Mouse (Mus musculus) liver, embryonic 15.5 days (tissue): ENCODE measurements around the gene Smim8. TPM values are rescaled to one million over a fixed set of nuclear protein-coding genes. Genes with fewer than 3 reads are reported as not detected.

Experiments used
- ATAC-seq: fragments of 200-750 bp; cut with Nextera tagmentation; 2 replicates; pipeline ENCODE4 v1.8.0; 2017; ENCODE audit warnings: moderate number of reproducible peaks, mild to moderate bottlenecking, moderate library complexity; ENCODE audit not compliant: insufficient read depth
- H3K27ac ChIP-seq: fragments of 300-500 bp; sonication (generic); replicated peaks from 2 replicates; pipeline ENCODE4 v1.5.1; 2015; ENCODE audit warnings: mild to moderate bottlenecking, inconsistent platforms
- H3K27me3 ChIP-seq: fragments of 300-500 bp; sonication (generic); 2 replicates; pipeline ENCODE4 v1.6.1; 2015; ENCODE audit warnings: mild to moderate bottlenecking, inconsistent platforms
- H3K36me3 ChIP-seq: fragments of 300-500 bp; sonication (generic); replicated peaks from 2 replicates; pipeline ENCODE4 v1.6.1; 2015; ENCODE audit warnings: moderate library complexity, mild to moderate bottlenecking, inconsistent platforms
- H3K4me1 ChIP-seq: fragments of 300-500 bp; sonication (generic); replicated peaks from 2 replicates; pipeline ENCODE4 v1.6.1; 2015; ENCODE audit warnings: inconsistent platforms
- H3K4me2 ChIP-seq: fragments of 300-500 bp; sonication (generic); 2 replicates; pipeline ENCODE4 v1.6.1; 2015; ENCODE audit warnings: moderate library complexity, mild to moderate bottlenecking, inconsistent platforms
- H3K4me3 ChIP-seq: fragments of 300-500 bp; sonication (generic); replicated peaks from 2 replicates; pipeline ENCODE4 v1.5.1; 2015; ENCODE audit warnings: mild to moderate bottlenecking, inconsistent platforms
- H3K9ac ChIP-seq: fragments of 300-500 bp; sonication (generic); 2 replicates; pipeline ENCODE4 v1.6.1; 2015; ENCODE audit warnings: moderate library complexity, mild to moderate bottlenecking, inconsistent platforms
- H3K9me3 ChIP-seq: fragments of 300-500 bp; sonication (generic); replicated peaks from 2 replicates; pipeline ENCODE4 v1.6.1; 2016; ENCODE audit warnings: inconsistent platforms
- WGBS: fragments of 180-500 bp; shearing (Covaris S2); methylation state at CpG from one replicate; pipeline ENCODE4 v1.1.7; 2015; ENCODE audit warnings: mixed read lengths; ENCODE audit not compliant: insufficient replicate concordance; 5-methylcytosine and 5-hydroxymethylcytosine counted together
- polyA plus RNA-seq: library from polyadenylated mRNA; unstranded; fragments of >200 nt; fragmentation: Nextera tagmentation; extraction: Ambion mirVana; gene quantifications from 2 replicates; pipeline ENCODE4 v1.2.1, GENCODE M21; 2015

Smim8 gene
- polyA plus RNA-seq = 18.4 and 24.2 TPM in 2 replicates

GRCm38 (mm10) chr4:34777677-34778527 is at the start of gene Smim8:
TSS of gene Smim8 (minus strand) at chr4:34778423.
- no peaks in the 10 kb centered on the region for H3K27me3 ChIP-seq
- H3K36me3 ChIP-seq = no peaks in the 10 kb centered on the region
- peak within 1 kb of the TSS; percentile 77 for H3K4me2 ChIP-seq
- 4% methylated on average over 40 of the region's 40 CpGs for WGBS
- H3K9me3 ChIP-seq = no peaks in the 10 kb centered on the region
- peak within 1 kb of the TSS; percentile 79 for H3K4me3 ChIP-seq
- peak within 1 kb of the TSS; percentile 73 for H3K9ac ChIP-seq
- peak; percentile 93 for ATAC-seq
- H3K4me1 ChIP-seq = peaks cover 18% of the 10 kb centered on the region
- H3K27ac ChIP-seq = peak within 1 kb of the TSS; percentile 82

- Histone ChIP-seq H3K4me3 (no peak overlapping the region), H3K27ac (no peak overlapping the region), H3K4me1 (no peaks in the 10 kb centered on the region), H3K27me3 (no peaks in the 10 kb centered on the region), H3K4me2 (no peak overlapping the region), H3K36me3 (peaks cover 7% of the 10 kb centered on the region), H3K9ac (no peak overlapping the region), H3K9me3 (no peaks in the 10 kb centered on the region)
- ATAC-seq = no peak
- 70% methylated on average over 1 of the region's 1 CpGs for WGBS
Observed at GRCm38 (mm10) chr4:34823901-34824300, 45.7 kb upstream of the Smim8 start.

DNA sequence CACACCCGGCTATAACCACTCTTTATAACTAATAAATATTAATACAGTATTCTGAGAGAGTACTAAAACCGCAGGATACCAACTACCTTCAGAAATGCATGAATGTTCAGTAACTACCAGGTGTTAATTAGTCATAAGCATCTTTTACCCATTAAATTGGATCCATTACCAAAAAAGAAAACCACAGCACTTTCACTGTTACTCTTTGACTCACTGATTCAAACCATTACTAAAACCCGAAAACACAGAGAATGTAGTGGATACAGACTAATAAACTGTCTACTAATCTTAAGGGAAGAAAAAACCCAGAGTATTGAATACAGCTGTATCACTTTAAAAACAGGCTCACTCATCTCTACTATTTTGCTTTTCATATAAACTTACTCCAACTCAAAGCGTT is 41.7 kb upstream of the Smim8 start:
- no peaks in the 10 kb centered on the region for H3K9me3 ChIP-seq
- no peak overlapping the region for H3K9ac ChIP-seq
- no peak overlapping the region for H3K27ac ChIP-seq
- WGBS = 83% methylated on average over 4 of the region's 4 CpGs
- no peaks in the 10 kb centered on the region for H3K4me1 ChIP-seq
- H3K4me3 ChIP-seq = no peak overlapping the region
- no peak overlapping the region for H3K4me2 ChIP-seq
- no peaks in the 10 kb centered on the region for H3K27me3 ChIP-seq
- H3K36me3 ChIP-seq = peaks cover 20% of the 10 kb centered on the region
- no peak for ATAC-seq

DNA sequence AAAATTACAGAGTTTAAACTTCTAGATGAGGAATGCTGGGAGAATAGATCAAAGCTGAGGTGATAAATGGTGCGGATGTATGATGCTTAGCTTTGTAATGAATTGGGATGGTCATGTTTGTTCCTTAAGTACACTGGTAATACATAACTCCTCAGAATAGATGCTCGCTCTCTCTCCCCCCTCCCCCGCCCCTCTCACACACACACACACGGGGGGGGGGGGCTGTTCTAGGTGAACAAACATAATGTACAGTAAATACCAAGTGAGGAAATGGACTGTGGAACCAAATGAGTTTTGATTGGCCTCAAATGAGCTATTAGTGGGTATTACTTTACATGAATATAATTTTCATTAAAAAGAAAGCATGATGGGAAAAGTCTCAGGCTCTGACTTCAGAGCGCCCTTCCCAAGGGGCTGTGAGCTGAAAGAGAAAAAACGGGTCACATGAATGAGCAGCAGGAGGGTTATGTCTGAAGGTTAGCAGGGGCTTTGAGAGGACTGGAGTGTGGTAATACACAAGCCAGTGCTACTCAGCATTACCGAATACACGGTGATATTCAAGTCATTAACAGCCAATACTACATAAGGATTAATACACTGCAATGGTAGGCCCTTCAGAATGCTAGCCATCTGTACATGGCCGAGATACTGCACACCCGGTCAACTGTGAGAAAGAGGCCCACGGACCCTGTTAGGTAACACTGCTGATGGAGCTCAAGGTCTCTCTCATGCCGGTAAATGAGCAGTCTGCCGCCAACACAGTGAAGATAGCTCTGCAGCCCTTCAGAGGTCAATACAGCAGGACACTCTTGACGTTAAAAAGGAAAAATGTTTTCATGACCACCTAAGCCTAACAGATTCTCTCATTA is 23.2 kb upstream of the Smim8 start:
- H3K27ac ChIP-seq = no peak overlapping the region
- H3K9ac ChIP-seq = no peak overlapping the region
- H3K4me1 ChIP-seq = no peaks in the 10 kb centered on the region
- no peaks in the 10 kb centered on the region for H3K9me3 ChIP-seq
- H3K36me3 ChIP-seq = peaks cover 11% of the 10 kb centered on the region
- no peak for ATAC-seq
- 74% methylated on average over 14 of the region's 14 CpGs for WGBS
- H3K4me3 ChIP-seq = no peak overlapping the region
- H3K27me3 ChIP-seq = no peaks in the 10 kb centered on the region
- H3K4me2 ChIP-seq = no peak overlapping the region

- H3K4me3 ChIP-seq = no peak overlapping the region
- no peaks in the 10 kb centered on the region for H3K9me3 ChIP-seq
- H3K9ac ChIP-seq = no peak overlapping the region
- H3K27ac ChIP-seq = no peak overlapping the region
- ATAC-seq = no peak
- no peaks in the 10 kb centered on the region for H3K36me3 ChIP-seq
- WGBS = 71% methylated on average over 2 of the region's 2 CpGs
- H3K27me3 ChIP-seq = no peaks in the 10 kb centered on the region
- no peaks in the 10 kb centered on the region; the same call in 1 of the 2 replicates for H3K4me1 ChIP-seq
- no peak overlapping the region for H3K4me2 ChIP-seq
Observed at GRCm38 (mm10) chr4:34798005-34798404, 19.8 kb upstream of the Smim8 start.

DNA sequence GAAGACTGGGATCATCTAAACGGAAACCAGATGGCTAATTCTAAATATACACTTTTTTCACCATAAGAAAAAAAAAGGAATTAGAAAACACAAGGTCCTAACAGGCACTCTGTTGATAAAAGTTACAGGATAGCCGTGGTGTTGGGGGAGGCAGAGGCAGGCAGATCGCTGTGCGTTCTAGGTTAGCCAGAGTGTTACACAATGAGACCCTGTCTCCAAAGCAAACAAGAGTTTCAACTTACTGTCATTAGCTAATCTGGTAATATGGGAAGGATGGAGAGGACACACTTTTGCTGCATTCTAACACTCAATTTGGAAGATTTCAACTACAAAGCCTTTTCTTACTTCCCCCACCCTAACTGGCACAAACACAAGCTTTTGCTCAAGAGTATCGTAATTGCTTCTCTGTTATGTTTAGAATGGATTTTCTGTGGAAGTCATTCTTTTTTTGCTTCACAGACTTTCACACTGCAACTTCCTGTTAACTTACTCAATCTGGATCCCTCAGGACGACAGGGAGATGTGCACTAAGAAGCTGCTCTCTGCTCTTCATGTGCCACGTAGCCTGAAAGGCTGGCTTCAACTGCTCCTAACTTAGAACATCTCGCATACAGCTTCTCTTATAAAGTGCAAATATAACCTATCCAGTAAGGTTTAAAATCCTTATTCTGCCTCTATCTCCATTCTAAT is 19.2 kb upstream of the Smim8 start:
- no peaks in the 10 kb centered on the region; the same call in 1 of the 2 replicates for H3K4me1 ChIP-seq
- no peak overlapping the region for H3K4me2 ChIP-seq
- ATAC-seq = no peak
- no peak overlapping the region for H3K4me3 ChIP-seq
- H3K9ac ChIP-seq = no peak overlapping the region
- H3K9me3 ChIP-seq = no peaks in the 10 kb centered on the region
- H3K27ac ChIP-seq = no peak overlapping the region
- no peaks in the 10 kb centered on the region for H3K36me3 ChIP-seq
- WGBS = 62% methylated on average over 8 of the region's 8 CpGs
- no peaks in the 10 kb centered on the region for H3K27me3 ChIP-seq

DNA sequence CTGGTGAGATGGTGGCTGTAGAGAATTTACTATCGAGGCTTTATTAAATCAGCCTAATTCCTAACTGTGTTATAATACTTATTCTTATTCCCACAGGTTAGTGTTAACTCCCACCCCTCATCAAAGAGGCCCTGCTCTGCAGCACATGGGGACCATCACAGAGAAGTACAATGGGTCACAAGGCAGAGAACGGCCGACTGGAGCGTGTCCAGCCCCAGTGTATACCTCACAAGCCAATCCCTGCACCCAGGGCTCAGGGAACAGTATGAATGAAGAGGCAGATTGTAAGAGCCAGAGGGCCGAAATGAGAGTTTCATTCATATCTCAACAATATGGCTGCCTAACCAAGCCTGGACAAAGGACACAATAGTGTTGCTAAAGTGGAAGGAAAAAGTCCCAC is 18.1 kb upstream of the Smim8 start:
- Histone ChIP-seq H3K27ac (no peak overlapping the region), H3K27me3 (no peaks in the 10 kb centered on the region), H3K36me3 (no peaks in the 10 kb centered on the region), H3K4me3 (no peak overlapping the region), H3K4me1 (no peaks in the 10 kb centered on the region; the same call in 1 of the 2 replicates), H3K9me3 (no peaks in the 10 kb centered on the region), H3K4me2 (no peak overlapping the region), H3K9ac (no peak overlapping the region)
- 78% methylated on average over 5 of the region's 5 CpGs for WGBS
- ATAC-seq = no peak

DNA sequence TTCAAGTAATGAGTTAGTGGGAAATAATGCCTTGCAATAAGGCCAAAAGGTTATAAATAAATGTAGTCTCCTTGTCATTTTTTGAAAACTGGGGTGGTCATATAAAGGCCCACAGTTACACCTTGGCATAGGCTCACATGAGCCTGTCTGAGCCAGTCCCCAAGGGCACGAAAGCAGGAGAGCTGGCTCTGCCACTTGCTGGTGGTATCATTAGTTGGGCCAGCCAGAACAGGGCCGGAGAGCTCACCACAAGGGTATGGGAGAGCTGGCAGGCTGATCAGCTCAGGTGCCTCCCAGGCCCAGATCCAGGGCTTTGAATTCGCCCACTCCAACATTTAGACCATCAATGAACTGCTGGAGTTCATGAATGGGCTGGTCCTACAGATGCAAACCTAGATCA is 8.3 kb upstream of the Smim8 start:
- H3K4me2 ChIP-seq = no peak overlapping the region
- no peaks in the 10 kb centered on the region for H3K27me3 ChIP-seq
- H3K9me3 ChIP-seq = no peaks in the 10 kb centered on the region
- H3K9ac ChIP-seq = no peak overlapping the region
- no peak overlapping the region for H3K4me3 ChIP-seq
- WGBS = 55% methylated on average over 3 of the region's 3 CpGs
- ATAC-seq = no peak
- no peaks in the 10 kb centered on the region for H3K36me3 ChIP-seq
- H3K27ac ChIP-seq = no peak overlapping the region
- no peaks in the 10 kb centered on the region for H3K4me1 ChIP-seq

DNA sequence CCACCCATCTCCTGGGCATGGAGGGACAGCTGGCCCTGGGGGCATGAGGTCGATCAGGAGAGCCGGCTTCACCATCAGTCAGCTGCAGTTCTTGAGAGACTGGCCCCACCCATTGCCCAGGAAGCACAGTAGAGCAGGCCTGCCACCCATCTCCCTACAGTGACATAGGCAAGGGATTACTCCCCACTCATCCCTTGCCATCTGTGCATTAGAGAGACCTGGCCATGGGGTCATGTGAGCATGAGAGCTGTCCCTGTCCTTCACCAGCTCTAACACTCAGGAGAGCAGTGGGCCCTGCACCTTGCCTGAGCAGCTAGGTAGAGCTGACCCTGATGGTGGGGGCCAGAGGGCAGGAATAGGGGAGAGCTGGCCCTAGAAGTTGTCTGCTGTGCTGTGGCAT is 7.4 kb upstream of the Smim8 start:
- H3K27ac ChIP-seq = no peak overlapping the region
- H3K4me2 ChIP-seq = no peak overlapping the region
- H3K4me3 ChIP-seq = no peak overlapping the region
- H3K36me3 ChIP-seq = no peaks in the 10 kb centered on the region
- ATAC-seq = no peak
- 68% methylated on average over 2 of the region's 2 CpGs for WGBS
- H3K27me3 ChIP-seq = no peaks in the 10 kb centered on the region
- no peaks in the 10 kb centered on the region for H3K4me1 ChIP-seq
- H3K9ac ChIP-seq = no peak overlapping the region
- no peaks in the 10 kb centered on the region for H3K9me3 ChIP-seq

DNA sequence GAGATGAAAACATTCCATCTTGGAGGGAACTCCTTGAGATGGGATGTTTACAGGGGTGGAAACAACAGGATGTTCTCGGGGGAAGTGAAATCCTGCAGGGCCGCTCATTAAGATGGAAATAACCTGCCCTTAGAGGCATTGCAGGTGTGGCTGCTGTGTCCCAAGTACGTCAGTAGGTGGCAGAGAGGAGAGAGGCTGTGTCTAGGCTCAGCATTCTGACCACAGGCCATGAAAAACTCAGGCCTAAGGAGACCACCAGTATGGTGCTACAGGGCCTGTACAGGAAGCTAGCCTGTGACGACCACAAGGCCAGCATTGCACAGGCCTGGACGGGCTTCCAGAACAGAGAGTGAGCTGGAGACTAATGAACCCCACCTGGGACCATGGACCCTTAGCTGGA is 6.6 kb upstream of the Smim8 start:
- Histone ChIP-seq H3K9me3 (no peaks in the 10 kb centered on the region), H3K4me1 (no peaks in the 10 kb centered on the region), H3K4me3 (no peak overlapping the region), H3K27ac (no peak overlapping the region), H3K9ac (no peak overlapping the region), H3K36me3 (no peaks in the 10 kb centered on the region), H3K4me2 (no peak overlapping the region), H3K27me3 (no peaks in the 10 kb centered on the region)
- ATAC-seq = no peak
- WGBS = 41% methylated on average over 5 of the region's 5 CpGs

DNA sequence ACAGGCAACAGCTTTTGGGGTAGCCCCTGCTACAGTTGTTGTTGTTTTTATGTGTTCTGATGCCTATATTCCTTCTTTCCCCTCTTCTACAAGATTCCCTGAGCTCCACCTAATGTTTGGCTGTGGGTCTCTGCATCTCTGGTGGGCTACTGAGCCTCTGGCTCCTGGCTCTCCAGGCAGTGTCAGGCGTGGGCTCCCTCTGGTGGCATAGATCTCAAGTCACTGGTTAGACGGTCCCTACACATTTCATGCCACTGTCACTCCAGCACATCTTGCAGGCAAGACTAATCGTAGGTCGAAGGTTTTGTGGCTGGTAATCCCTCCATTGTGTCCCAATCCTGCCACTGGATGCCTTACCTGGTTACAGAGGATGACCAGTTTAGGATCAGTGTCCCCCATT is 4.5 kb upstream of the Smim8 start:
- Histone ChIP-seq H3K4me3 (no peak overlapping the region), H3K27me3 (no peaks in the 10 kb centered on the region), H3K4me2 (no peak overlapping the region), H3K9ac (no peak overlapping the region), H3K36me3 (no peaks in the 10 kb centered on the region), H3K4me1 (peaks cover under 1% of the 10 kb centered on the region; the same call in 1 of the 2 replicates), H3K9me3 (no peaks in the 10 kb centered on the region), H3K27ac (no peak overlapping the region)
- no peak for ATAC-seq
- 28% methylated on average over 4 of the region's 4 CpGs for WGBS
